Mouse (Mus musculus) forelimb bud, embryonic 11.5 days (tissue): ENCODE measurements around the gene Krba1.

ENCODE experiments used
- DNase-seq: peaks from one replicate; pipeline ENCODE4 v3.0.0-alpha.2; 2012; ENCODE audit warnings: low read depth, low spot score

The Krba1 gene

DNA sequence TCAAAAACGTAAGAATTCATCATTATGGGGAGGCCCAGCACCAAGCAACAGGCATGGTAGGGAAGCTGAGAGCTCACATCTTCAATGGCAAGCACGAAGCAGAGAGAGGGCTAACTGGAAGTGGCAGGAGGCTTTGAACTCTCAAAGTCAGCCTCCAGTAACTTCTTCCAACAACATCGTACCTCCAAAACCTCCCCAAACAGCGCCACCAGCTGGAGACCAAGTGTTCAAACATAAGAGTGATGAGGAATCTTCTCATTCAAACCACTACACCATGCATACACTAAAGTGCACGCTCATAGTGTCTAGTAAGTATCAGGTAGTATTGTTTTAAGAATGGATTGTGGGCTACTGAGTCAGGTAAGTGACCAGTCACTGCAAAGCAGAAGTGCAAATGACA is 28.7 kb downstream of the Krba1 start:
- no peak for DNase-seq

DNA sequence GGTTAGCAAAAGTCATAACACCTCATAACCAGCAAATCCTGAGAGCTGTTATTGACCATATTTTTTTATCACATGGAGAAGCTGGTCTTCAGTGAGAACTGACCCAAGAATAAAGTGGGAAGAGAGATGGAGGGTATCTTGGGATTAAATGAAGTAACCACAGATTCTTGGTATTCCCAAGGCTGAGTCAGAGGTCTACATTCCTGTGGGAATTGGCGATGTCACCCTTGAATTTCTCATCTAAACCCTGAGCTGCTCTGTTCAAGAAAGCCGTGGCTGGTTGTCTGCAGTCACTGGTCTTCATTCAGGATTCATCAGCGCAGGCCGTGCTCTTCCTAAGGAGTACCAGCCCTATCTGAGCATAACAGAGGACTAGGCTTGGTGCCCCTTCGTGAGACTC is 31.6 kb downstream of the Krba1 start:
- no peak for DNase-seq

- DNase-seq: no peak
These were observed 33.6 kb downstream of the Krba1 start for GRCm38 (mm10) chr6:48428769-48429557.

GRCm38 (mm10) chr6:48430748-48431147 is 35.4 kb downstream of the Krba1 start:
- no peak for DNase-seq

- no peak for DNase-seq
These were observed 37.8 kb downstream of the Krba1 start for GRCm38 (mm10) chr6:48432893-48433816.

GRCm38 (mm10) chr6:48434651-48435050 is 39.3 kb downstream of the Krba1 start:
- no peak for DNase-seq

DNA sequence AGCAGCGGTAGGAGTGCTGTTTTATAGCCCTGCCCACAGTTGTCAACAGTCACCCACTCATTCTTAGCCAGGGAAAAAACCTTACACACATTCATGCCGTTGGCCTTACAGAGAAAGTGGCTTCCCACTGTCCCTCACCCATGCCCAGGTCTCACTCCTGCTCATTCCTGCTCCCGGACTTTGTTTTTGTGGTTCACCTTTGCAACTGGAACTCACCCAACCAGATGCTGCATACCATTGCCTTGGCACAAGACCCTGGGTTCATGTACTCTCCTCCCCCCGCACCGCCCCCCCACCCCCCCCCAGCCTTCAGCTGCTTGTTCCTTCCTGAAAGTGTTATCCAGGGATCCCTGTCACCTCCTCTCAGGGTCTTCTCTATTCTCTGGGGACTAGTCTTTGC is 39.7 kb downstream of the Krba1 start:
- DNase-seq: no peak

GRCm38 (mm10) chr6:48435706-48436349 is 40.4 kb downstream of the Krba1 start:
- DNase-seq: no peak

- DNase-seq: no peak
These were observed 42.4 kb downstream of the Krba1 start for GRCm38 (mm10) chr6:48437679-48438376.

- DNase-seq: peak; percentile 31
These were observed 43.2 kb downstream of the Krba1 start for GRCm38 (mm10) chr6:48438475-48439125.

DNA sequence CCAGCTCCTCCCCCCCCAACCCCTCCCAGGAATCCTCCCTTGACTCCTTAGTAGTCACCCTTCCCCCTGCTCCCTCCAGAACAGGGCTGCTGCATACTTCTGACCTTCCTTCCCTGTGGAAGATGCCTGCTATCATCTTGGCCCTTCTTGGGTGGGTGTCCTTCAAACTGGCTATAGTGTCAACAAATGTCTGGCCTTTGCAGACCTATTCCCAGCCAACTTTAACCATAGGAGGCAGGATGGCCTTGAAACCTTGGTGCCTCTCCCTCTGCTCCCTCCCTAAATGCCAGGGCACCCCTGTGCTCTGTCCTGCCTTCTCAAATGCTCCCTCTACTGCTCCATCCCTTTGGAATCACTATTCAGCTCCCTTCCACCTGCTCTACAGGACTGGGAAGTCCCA is 44.3 kb downstream of the Krba1 start:
- DNase-seq: no peak

GRCm38 (mm10) chr6:48440306-48441014 is 45.1 kb downstream of the Krba1 start:
- DNase-seq: no peak

GRCm38 (mm10) chr6:48443592-48444309 is 48.4 kb downstream of the Krba1 start:
- DNase-seq: no peak

- peak; percentile 95 for DNase-seq
These were observed 49.2 kb downstream of the Krba1 start for GRCm38 (mm10) chr6:48444310-48445180.

GRCm38 (mm10) chr6:48445181-48446101 is 50.1 kb downstream of the Krba1 start, which contains the start of gene Zfp467:
Gene Zfp467 (minus strand): TSS chr6:48445825.
- peak; percentile 53 for DNase-seq

DNA sequence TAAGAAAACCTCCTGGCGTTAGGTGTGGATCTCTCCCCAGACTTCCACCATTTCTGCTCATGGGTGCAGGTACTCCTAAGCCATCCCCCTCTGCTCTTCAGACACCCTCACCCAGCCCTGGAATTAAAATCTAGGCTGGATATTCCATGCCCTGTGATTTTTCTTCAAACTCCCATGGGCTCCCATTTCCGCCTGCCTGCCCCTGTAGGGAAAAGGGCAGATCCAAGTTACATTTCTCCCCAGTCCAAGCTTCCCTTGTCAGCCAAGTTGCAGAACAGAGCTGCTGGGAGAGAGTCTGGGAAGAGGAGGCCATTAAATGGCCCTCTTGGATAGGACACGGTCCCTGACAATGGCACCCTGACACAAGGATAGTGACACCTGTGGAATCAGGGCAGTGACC is 50.9 kb downstream of the Krba1 start:
- no peak for DNase-seq

DNA sequence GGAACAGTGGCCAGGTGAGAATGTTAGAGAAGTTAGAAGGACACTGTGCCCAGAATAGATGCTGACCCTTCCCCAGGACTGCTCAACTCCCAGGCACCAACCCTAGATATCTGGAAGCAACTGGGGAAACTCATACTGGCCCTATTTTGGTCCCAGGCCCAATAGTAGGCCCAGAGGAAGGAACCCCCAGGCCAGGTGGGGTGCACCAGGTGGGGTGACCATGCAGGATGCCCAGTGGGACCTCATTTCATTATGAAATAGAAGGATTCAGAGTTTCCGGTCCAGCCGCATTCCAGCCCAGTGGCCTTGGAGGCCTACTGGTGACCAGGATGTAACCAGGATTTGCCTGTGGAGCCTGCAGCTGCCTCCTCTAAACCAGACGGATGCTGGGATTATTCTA is 51.5 kb downstream of the Krba1 start:
- no peak for DNase-seq

DNA sequence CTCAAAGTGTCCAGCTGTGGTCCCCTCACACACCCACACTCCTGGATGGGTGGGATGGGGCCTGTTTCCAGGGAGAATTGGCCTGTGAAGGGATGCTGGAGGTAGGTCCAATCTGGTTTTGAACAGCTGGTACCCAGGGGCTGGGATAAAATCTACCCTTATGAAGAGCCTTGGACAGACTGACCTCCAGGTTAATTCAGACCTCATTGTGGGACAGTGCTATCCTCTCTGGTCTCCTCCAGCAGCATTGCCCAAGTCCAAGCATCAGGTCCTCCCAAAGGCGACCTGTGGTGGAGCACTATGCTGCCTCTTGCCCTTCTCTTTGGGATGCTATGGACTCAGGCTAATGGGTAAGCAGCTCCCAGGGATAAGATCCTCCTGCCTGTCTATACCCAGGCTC is 52.5 kb downstream of the Krba1 start, which contains the start of gene Sspo:
Gene Sspo (plus strand): TSS at position 301 of the 400 bp plus-strand sequence.
- DNase-seq: no peak
